Mouse (Mus musculus) right cerebral cortex, postnatal 36 days (tissue): ENCODE data around the gene Fam149b.
A peak's percentile ranks its signal among the peaks of the same experiment; 100 is the strongest.

Source experiments
- DNase-seq, 2 experiments: peaks; one replicate each; pipeline ENCODE4 v3.0.0; 2022; ENCODE audit warnings: low spot score in 2 of 2, mixed read lengths in 1 of 2

The Fam149b gene

GRCm38 (mm10) chr14:20389446-20390079, 41.6 kb downstream of the Fam149b start:
- no peak for DNase-seq

GRCm38 (mm10) chr14:20392326-20392725, 44.4 kb downstream of the Fam149b start:
- DNase-seq: no peak

- DNase-seq: peak; percentile 92 to 95
These were observed 45.4 kb downstream of the Fam149b start, which contains the start of gene Mrps16 for GRCm38 (mm10) chr14:20393205-20393913. Gene Mrps16, minus strand, starts transcription at chr14:20393634.

GRCm38 (mm10) chr14:20397220-20397619, 49.3 kb downstream of the Fam149b start:
- no peak for DNase-seq

GRCm38 (mm10) chr14:20398864-20399263, 50.9 kb downstream of the Fam149b start:
- no peak for DNase-seq

GRCm38 (mm10) chr14:20400071-20400470, 52.1 kb downstream of the Fam149b start:
- DNase-seq: no peak

- DNase-seq: no peak
These were observed 74.3 kb downstream of the Fam149b start for GRCm38 (mm10) chr14:20422257-20422656.

- no peak for DNase-seq
These were observed 75.1 kb downstream of the Fam149b start for GRCm38 (mm10) chr14:20423046-20423445.

GRCm38 (mm10) chr14:20428593-20428992, 80.6 kb downstream of the Fam149b start:
- DNase-seq: no peak

- no peak for DNase-seq
These were observed 81.9 kb downstream of the Fam149b start for GRCm38 (mm10) chr14:20429833-20430232.

GRCm38 (mm10) chr14:20431726-20432125, 83.8 kb downstream of the Fam149b start:
- DNase-seq: no peak

- no peak for DNase-seq
These were observed 84.5 kb downstream of the Fam149b start for GRCm38 (mm10) chr14:20432420-20432819.
